Mouse (Mus musculus): ENCODE results near the gene Gm5800.

DNA sequence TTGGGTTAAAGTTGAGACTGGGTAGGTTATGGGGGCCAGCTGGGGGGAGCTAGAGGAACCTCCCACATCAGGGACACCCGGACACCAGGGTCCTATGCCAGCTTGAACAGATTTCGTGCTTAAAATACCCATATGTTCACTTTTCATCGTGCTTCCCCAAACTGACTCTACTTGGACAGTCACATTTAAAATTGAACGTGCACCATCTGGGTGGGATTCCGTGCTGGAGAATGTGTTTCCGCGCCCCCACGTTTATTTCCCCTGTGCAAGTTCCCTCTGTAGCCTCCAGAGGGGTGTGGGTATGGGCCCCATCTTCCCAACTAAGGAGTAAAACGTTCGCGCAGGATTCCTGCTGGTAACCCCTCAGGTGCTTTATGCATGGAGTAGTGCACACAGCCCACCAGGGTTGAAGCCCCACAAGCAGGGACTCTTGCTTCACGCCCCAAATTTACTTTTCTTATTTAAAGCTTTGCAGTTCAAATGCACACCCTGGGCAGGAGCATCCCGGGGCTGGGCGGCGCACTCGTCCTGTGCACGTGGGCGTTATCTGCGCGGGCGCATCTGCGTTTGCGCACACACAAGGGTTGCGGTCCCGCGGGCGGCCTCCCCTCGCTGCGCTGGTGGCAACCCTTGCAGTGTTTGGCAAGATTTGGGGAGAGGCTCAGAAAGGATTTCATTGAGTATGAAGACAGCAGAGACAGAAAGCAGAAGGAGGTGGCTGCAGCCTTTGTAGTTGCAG is 21.6 kb upstream of the Gm5800 start:
- TF ChIP-seq POLR2AphosphoS2 (IDR thresholded peaks at IDR 0.05; ENCODE audit: insufficient read length, low read depth) (no peak), POLR2A (IDR thresholded peaks at IDR 0.05; ENCODE audit: insufficient read length, low read depth) (no peak), MAX (IDR thresholded peaks at IDR 0.05; ENCODE audit: low read depth) (no peak), E2F4 (IDR thresholded peaks at IDR 0.05; ENCODE audit: insufficient read depth) (no peak)
